Mouse (Mus musculus): ENCODE data around the gene Nthl1. TPM values are rescaled to one million over a fixed set of nuclear protein-coding genes. Genes with fewer than 3 reads are reported as not detected.

Gene Nthl1
- polyA plus RNA-seq, 1 experiment from 2014 or later: 17.6 TPM

DNA sequence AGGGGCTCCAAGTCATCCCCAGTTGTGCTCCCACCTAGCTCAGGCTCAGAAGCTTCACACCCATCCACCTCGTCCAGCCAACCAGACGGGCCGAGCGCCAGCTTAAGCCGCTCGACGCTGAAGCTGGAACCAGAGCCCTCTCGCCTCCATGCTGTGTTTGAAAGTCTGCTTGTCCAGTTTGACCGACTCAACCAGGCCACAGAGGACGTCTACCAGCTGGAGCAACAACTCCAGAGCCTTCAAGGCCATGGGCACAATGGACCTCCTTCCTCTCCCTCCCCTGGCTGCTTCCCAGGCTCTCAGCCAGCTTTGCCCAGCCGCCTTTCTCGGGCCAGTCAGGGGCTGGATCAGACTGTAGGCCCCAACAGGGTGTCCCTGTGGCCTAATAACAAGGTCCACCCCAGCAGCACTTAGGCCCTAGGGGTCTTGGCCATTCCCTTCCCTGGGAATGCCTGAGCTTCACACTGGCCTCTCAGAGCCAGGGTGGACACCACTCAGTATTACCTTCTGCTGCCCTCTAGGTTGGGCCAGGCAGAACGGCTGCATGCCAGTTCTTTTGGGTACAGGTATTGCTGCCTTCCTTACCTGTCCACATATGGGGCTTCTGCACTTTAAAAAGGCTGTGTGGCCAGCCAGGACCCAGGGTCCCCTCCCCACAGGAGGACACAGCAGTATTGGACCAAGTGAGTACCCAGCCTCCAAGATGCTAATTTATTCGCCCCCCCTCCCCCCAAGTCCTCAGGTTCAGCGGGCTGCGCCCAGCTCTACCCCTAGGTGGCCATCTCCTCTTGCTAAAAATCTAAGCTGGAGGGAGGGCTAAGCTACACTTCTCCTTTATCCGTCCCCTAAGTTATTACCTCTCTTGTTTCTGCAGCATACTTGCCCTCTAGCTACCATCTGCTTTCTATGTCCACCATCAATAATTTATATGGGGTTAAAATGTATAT is 37.1 kb upstream of the Nthl1 start:
- WGBS: 65% methylated on average over 17 of the region's 17 CpGs
- no peak overlapping the region for H3K9ac ChIP-seq (ENCODE audit: low read length)
- 0 out of 2 replicates have a peak, but pooled peaks have one; percentile 9 for ATAC-seq (ENCODE audit: low read depth)
- 0 out of 2 replicates have a peak, but pooled peaks cover 3% of the 10 kb centered on the region for H3K4me1 ChIP-seq (replicated peaks; ENCODE audit: control insufficient read depth, insufficient read depth, low read length)
- no peak overlapping the region for H3K27ac ChIP-seq (ENCODE audit: low read length)
- peaks cover 70% of the 10 kb centered on the region for H3K36me3 ChIP-seq (ENCODE audit: control insufficient read depth, insufficient read depth, low read length)
- no peak overlapping the region for H3K4me2 ChIP-seq (ENCODE audit: low read depth, low read length)
- H3K27me3 ChIP-seq (ENCODE audit: control insufficient read depth, insufficient read depth, low read depth, low read length): no peaks in the 10 kb centered on the region
- no peak overlapping the region for H3K4me3 ChIP-seq (ENCODE audit: low read length)
- no peaks in the 10 kb centered on the region for H3K9me3 ChIP-seq (ENCODE audit: control insufficient read depth, low read length)

GRCm38 (mm10) chr17:24596073-24596466 is 36.4 kb upstream of the Nthl1 start:
- Histone ChIP-seq H3K36me3 (ENCODE audit: control insufficient read depth, insufficient read depth, low read length) (peaks cover 65% of the 10 kb centered on the region), H3K9me3 (ENCODE audit: control insufficient read depth, low read length) (no peaks in the 10 kb centered on the region), H3K27ac (ENCODE audit: low read length) (no peak overlapping the region), H3K4me1 (replicated peaks; ENCODE audit: control insufficient read depth, insufficient read depth, low read length) (0 out of 2 replicates have a peak, but pooled peaks cover 3% of the 10 kb centered on the region), H3K4me3 (ENCODE audit: low read length) (no peak overlapping the region), H3K4me2 (ENCODE audit: low read depth, low read length) (no peak overlapping the region), H3K9ac (ENCODE audit: low read length) (no peak overlapping the region), H3K27me3 (ENCODE audit: control insufficient read depth, insufficient read depth, low read depth, low read length) (no peaks in the 10 kb centered on the region)
- 79% methylated on average over 5 of the region's 5 CpGs for WGBS
- ATAC-seq (ENCODE audit: low read depth): no peak

GRCm38 (mm10) chr17:24596471-24597183 is 35.9 kb upstream of the Nthl1 start:
- WGBS: 83% methylated on average over 19 of the region's 19 CpGs

GRCm38 (mm10) chr17:24597989-24598388 is 34.5 kb upstream of the Nthl1 start:
- Histone ChIP-seq H3K4me2 (ENCODE audit: low read depth, low read length) (no peak overlapping the region), H3K36me3 (ENCODE audit: control insufficient read depth, insufficient read depth, low read length) (peaks cover 59% of the 10 kb centered on the region), H3K9ac (ENCODE audit: low read length) (no peak overlapping the region), H3K4me1 (replicated peaks; ENCODE audit: control insufficient read depth, insufficient read depth, low read length) (0 out of 2 replicates have a peak, but pooled peaks cover 3% of the 10 kb centered on the region), H3K4me3 (ENCODE audit: low read length) (no peak overlapping the region), H3K27me3 (ENCODE audit: control insufficient read depth, insufficient read depth, low read depth, low read length) (no peaks in the 10 kb centered on the region), H3K9me3 (ENCODE audit: control insufficient read depth, low read length) (no peaks in the 10 kb centered on the region), H3K27ac (ENCODE audit: low read length) (no peak overlapping the region)
- ATAC-seq (ENCODE audit: low read depth): no peak
- WGBS: 82% methylated on average over 3 of the region's 3 CpGs

More at GRCm38 (mm10) chr17:24596471-24597183, 35.9 kb upstream of the Nthl1 start:
- Histone ChIP-seq H3K4me1 (replicated peaks; ENCODE audit: control insufficient read depth, insufficient read depth, low read length) (0 out of 2 replicates have a peak, but pooled peaks cover 3% of the 10 kb centered on the region), H3K9ac (ENCODE audit: low read length) (no peak overlapping the region), H3K9me3 (ENCODE audit: control insufficient read depth, low read length) (no peaks in the 10 kb centered on the region), H3K36me3 (ENCODE audit: control insufficient read depth, insufficient read depth, low read length) (peaks cover 60% of the 10 kb centered on the region), H3K4me3 (ENCODE audit: low read length) (no peak overlapping the region), H3K27ac (ENCODE audit: low read length) (no peak overlapping the region), H3K4me2 (ENCODE audit: low read depth, low read length) (no peak overlapping the region), H3K27me3 (ENCODE audit: control insufficient read depth, insufficient read depth, low read depth, low read length) (no peaks in the 10 kb centered on the region)
- no peak for ATAC-seq (ENCODE audit: low read depth)

- 90% methylated on average over 4 of the region's 4 CpGs for WGBS
- H3K27ac ChIP-seq (ENCODE audit: low read length): no peak overlapping the region
- peaks cover 39% of the 10 kb centered on the region for H3K36me3 ChIP-seq (ENCODE audit: control insufficient read depth, insufficient read depth, low read length)
- no peaks in the 10 kb centered on the region for H3K27me3 ChIP-seq (ENCODE audit: control insufficient read depth, insufficient read depth, low read depth, low read length)
- H3K9me3 ChIP-seq (ENCODE audit: control insufficient read depth, low read length): no peaks in the 10 kb centered on the region
- H3K9ac ChIP-seq (ENCODE audit: low read length): no peak overlapping the region
- H3K4me2 ChIP-seq (ENCODE audit: low read depth, low read length): no peak overlapping the region
- H3K4me1 ChIP-seq (replicated peaks; ENCODE audit: control insufficient read depth, insufficient read depth, low read length): no peaks in the 10 kb centered on the region
- ATAC-seq (ENCODE audit: low read depth): no peak
- H3K4me3 ChIP-seq (ENCODE audit: low read length): no peak overlapping the region
Observed at GRCm38 (mm10) chr17:24600502-24600901, 32.0 kb upstream of the Nthl1 start.

GRCm38 (mm10) chr17:24603961-24604360 is 28.5 kb upstream of the Nthl1 start:
- H3K9me3 ChIP-seq (ENCODE audit: control insufficient read depth, low read length): no peaks in the 10 kb centered on the region
- peaks cover 27% of the 10 kb centered on the region for H3K36me3 ChIP-seq (ENCODE audit: control insufficient read depth, insufficient read depth, low read length)
- no peak overlapping the region for H3K4me3 ChIP-seq (ENCODE audit: low read length)
- no peak overlapping the region for H3K4me2 ChIP-seq (ENCODE audit: low read depth, low read length)
- no peaks in the 10 kb centered on the region for H3K4me1 ChIP-seq (replicated peaks; ENCODE audit: control insufficient read depth, insufficient read depth, low read length)
- H3K9ac ChIP-seq (ENCODE audit: low read length): no peak overlapping the region
- no peak overlapping the region for H3K27ac ChIP-seq (ENCODE audit: low read length)
- ATAC-seq (ENCODE audit: low read depth): no peak
- 84% methylated on average over 8 of the region's 8 CpGs for WGBS
- no peaks in the 10 kb centered on the region for H3K27me3 ChIP-seq (ENCODE audit: control insufficient read depth, insufficient read depth, low read depth, low read length)

DNA sequence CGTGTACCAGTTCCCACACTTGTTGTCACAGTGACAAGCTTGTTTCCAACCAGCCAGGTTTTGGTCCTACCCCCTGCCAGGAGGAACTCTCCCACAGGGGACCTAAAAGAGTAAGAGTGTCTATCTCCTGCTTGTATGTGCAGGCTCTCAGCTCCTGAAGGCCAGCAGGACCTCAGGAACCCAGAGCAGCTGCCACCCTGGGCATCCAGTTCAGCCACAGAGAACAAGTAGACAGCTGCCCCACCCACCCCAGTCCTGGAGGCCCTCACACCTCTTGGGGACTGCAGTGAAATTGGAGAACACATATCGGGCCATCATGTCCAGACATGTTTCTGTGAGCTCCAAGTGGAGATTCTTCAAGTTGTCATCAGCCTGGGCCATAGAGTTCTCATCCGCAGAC is 27.9 kb upstream of the Nthl1 start:
- Histone ChIP-seq H3K36me3 (ENCODE audit: control insufficient read depth, insufficient read depth, low read length) (peaks cover 21% of the 10 kb centered on the region), H3K27me3 (ENCODE audit: control insufficient read depth, insufficient read depth, low read depth, low read length) (no peaks in the 10 kb centered on the region), H3K4me2 (ENCODE audit: low read depth, low read length) (no peak overlapping the region), H3K9me3 (ENCODE audit: control insufficient read depth, low read length) (no peaks in the 10 kb centered on the region), H3K9ac (ENCODE audit: low read length) (no peak overlapping the region), H3K4me1 (replicated peaks; ENCODE audit: control insufficient read depth, insufficient read depth, low read length) (no peaks in the 10 kb centered on the region), H3K27ac (ENCODE audit: low read length) (no peak overlapping the region), H3K4me3 (ENCODE audit: low read length) (no peak overlapping the region)
- 85% methylated on average over 3 of the region's 3 CpGs for WGBS
- ATAC-seq (ENCODE audit: low read depth): no peak

DNA sequence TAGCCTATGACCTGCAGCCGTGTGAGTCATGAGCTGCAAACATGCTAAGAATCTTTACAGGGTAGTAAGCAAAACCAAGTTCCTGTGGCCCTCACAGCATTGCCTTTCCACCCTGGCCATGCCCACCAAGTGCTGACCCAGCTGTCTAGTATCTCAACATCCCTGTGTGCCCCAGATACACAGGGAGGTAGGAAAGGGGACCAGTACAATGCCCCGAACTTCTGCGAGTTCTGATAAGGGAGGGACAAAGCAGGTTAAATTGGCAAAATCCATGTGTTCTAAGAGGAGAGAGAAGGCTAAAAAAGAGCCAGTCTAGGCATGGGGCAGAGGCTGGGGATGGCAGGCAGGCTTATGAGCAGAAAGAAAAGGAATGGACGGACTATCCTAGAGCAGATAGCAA is 24.1 kb upstream of the Nthl1 start:
- ATAC-seq (ENCODE audit: low read depth): no peak
- H3K27me3 ChIP-seq (ENCODE audit: control insufficient read depth, insufficient read depth, low read depth, low read length): no peaks in the 10 kb centered on the region
- peaks cover 14% of the 10 kb centered on the region; the same call in 1 of the 2 replicates for H3K36me3 ChIP-seq (ENCODE audit: control insufficient read depth, insufficient read depth, low read length)
- WGBS: 91% methylated on average over 4 of the region's 4 CpGs
- H3K4me2 ChIP-seq (ENCODE audit: low read depth, low read length): no peak overlapping the region
- no peak overlapping the region for H3K4me3 ChIP-seq (ENCODE audit: low read length)
- no peaks in the 10 kb centered on the region for H3K9me3 ChIP-seq (ENCODE audit: control insufficient read depth, low read length)
- H3K4me1 ChIP-seq (replicated peaks; ENCODE audit: control insufficient read depth, insufficient read depth, low read length): no peaks in the 10 kb centered on the region
- H3K9ac ChIP-seq (ENCODE audit: low read length): no peak overlapping the region
- no peak overlapping the region for H3K27ac ChIP-seq (ENCODE audit: low read length)

DNA sequence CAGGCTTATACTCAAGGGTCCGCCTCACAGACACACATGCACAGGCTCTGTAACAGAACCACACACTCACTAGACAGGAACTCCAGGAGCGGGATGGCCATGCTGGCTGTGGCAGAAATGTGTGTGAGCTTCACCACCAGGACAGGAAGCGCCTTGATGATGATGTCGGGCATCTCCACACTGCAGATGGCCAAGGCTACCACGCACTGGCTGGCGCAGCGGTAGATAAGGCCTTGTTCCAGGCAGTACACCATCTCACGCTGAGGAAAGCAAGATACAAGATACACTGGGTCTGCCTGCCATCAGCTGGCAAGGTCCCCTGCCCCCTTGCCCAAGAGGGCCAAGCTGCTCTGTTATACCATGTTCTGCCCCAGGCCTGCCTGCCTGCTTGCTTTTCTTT is 23.6 kb upstream of the Nthl1 start:
- no peak overlapping the region for H3K4me3 ChIP-seq (ENCODE audit: low read length)
- 90% methylated on average over 8 of the region's 8 CpGs for WGBS
- H3K4me1 ChIP-seq (replicated peaks; ENCODE audit: control insufficient read depth, insufficient read depth, low read length): no peaks in the 10 kb centered on the region
- ATAC-seq (ENCODE audit: low read depth): no peak
- H3K27me3 ChIP-seq (ENCODE audit: control insufficient read depth, insufficient read depth, low read depth, low read length): no peaks in the 10 kb centered on the region
- H3K27ac ChIP-seq (ENCODE audit: low read length): no peak overlapping the region
- no peaks in the 10 kb centered on the region for H3K9me3 ChIP-seq (ENCODE audit: control insufficient read depth, low read length)
- peaks cover 14% of the 10 kb centered on the region; the same call in 1 of the 2 replicates for H3K36me3 ChIP-seq (ENCODE audit: control insufficient read depth, insufficient read depth, low read length)
- H3K4me2 ChIP-seq (ENCODE audit: low read depth, low read length): no peak overlapping the region
- H3K9ac ChIP-seq (ENCODE audit: low read length): no peak overlapping the region
